Mouse (Mus musculus) urinary bladder, postnatal 36 days (tissue): ENCODE measurements at regions not wholly inside any gene's neighbourhood (a gene's known extent, or its start where the extent isn't known, plus 50 kb on each side); places are given as distances from the start of the nearest gene placed in this dataset.

Experiments used
- DNase-seq, 2 experiments: peaks; one replicate each; pipeline ENCODE4 v3.0.0; 2022; ENCODE audit warnings: low spot score in 2 of 2, mixed read lengths in 1 of 2

GRCm38 (mm10) chr15:86737945-86738344 is 523.7 kb downstream of the Tbc1d22a start:
- no peak for DNase-seq

- no peak for DNase-seq
Observed at GRCm38 (mm10) chr15:86738356-86738755, 524.1 kb downstream of the Tbc1d22a start.

GRCm38 (mm10) chr15:86738776-86739175 is 524.5 kb downstream of the Tbc1d22a start:
- no peak for DNase-seq

- DNase-seq, result no peak
Observed at GRCm38 (mm10) chr15:86751436-86752136, 537.3 kb downstream of the Tbc1d22a start.

- no peak for DNase-seq
Observed at GRCm38 (mm10) chr15:86763581-86764375, 549.5 kb downstream of the Tbc1d22a start.

GRCm38 (mm10) chr15:86767623-86768022 is 553.4 kb downstream of the Tbc1d22a start:
- no peak for DNase-seq

GRCm38 (mm10) chr15:86773041-86773440 is 558.8 kb downstream of the Tbc1d22a start:
- no peak for DNase-seq

GRCm38 (mm10) chr15:86777998-86778397 is 563.7 kb downstream of the Tbc1d22a start:
- no peak for DNase-seq

GRCm38 (mm10) chr15:86781160-86781559 is 566.9 kb downstream of the Tbc1d22a start:
- DNase-seq, result no peak

- no peak for DNase-seq
Observed at GRCm38 (mm10) chr15:86794716-86795115, 580.5 kb downstream of the Tbc1d22a start.

GRCm38 (mm10) chr15:86798474-86799178 is 584.4 kb downstream of the Tbc1d22a start:
- no peak for DNase-seq

- no peak for DNase-seq
Observed at GRCm38 (mm10) chr15:86807296-86808080, 593.2 kb downstream of the Tbc1d22a start.

- no peak for DNase-seq
Observed at GRCm38 (mm10) chr15:86811821-86812220, 597.6 kb downstream of the Tbc1d22a start.

GRCm38 (mm10) chr15:86814808-86815421 is 600.7 kb downstream of the Tbc1d22a start:
- DNase-seq, result no peak

- DNase-seq, result no peak
Observed at GRCm38 (mm10) chr15:86835996-86836395, 621.7 kb downstream of the Tbc1d22a start.

- no peak for DNase-seq
Observed at GRCm38 (mm10) chr15:86852161-86852870, 638.1 kb downstream of the Tbc1d22a start.

- DNase-seq, result no peak
Observed at GRCm38 (mm10) chr15:86858356-86858906, 644.2 kb downstream of the Tbc1d22a start.

- no peak for DNase-seq
Observed at GRCm38 (mm10) chr15:86875721-86876309, 661.6 kb downstream of the Tbc1d22a start.

- DNase-seq, result no peak
Observed at GRCm38 (mm10) chr15:86896974-86897373, 647.1 kb upstream of the Fam19a5 start.

GRCm38 (mm10) chr15:86899961-86900360 is 644.1 kb upstream of the Fam19a5 start:
- DNase-seq, result no peak
